Mouse (Mus musculus) C2C12 (cell line): ENCODE results near the gene Gm10959. TPM values are rescaled to one million over a fixed set of nuclear protein-coding genes. Genes with fewer than 3 reads are reported as not detected.

Experiments
- H3K27me3 ChIP-seq: one replicate; pipeline ENCODE4 v1.6.1; 2011; ENCODE audit not compliant: control insufficient read depth, insufficient read depth, insufficient read length
- H3K36me3 ChIP-seq: one replicate; pipeline ENCODE4 v1.6.1; 2011; ENCODE audit not compliant: control insufficient read depth, insufficient read depth
- H3K4me3 ChIP-seq: one replicate; pipeline ENCODE4 v1.5.1; 2011; ENCODE audit warnings: mild to moderate bottlenecking, control low read depth; ENCODE audit not compliant: poor library complexity, insufficient read depth, severe bottlenecking
- H3K79me2 ChIP-seq: one replicate; pipeline ENCODE4 v1.6.1; 2011; ENCODE audit not compliant: control insufficient read depth, insufficient read depth
- H3K79me3 ChIP-seq: one replicate; pipeline ENCODE4 v1.6.1; 2011; ENCODE audit warnings: low read depth, control low read depth
- H3ac ChIP-seq: one replicate; pipeline ENCODE3; 2011; ENCODE audit warnings: low read depth; ENCODE audit not compliant: control insufficient read depth, insufficient read length
- CEBPB ChIP-seq: IDR thresholded peaks from one replicate; pipeline ENCODE4 v1.6.1; 2011; ENCODE audit warnings: low read depth, mild to moderate bottlenecking, control low read depth, moderate library complexity
- CTCF ChIP-seq: IDR thresholded peaks from one replicate; pipeline ENCODE4 v1.5.1; 2011; ENCODE audit not compliant: control insufficient read depth, insufficient read depth, insufficient read length
- FOSL1 ChIP-seq: IDR thresholded peaks from one replicate; pipeline ENCODE4 v1.8.0; 2011; ENCODE audit warnings: mild to moderate bottlenecking, low read length; ENCODE audit not compliant: poor library complexity, insufficient read depth, severe bottlenecking
- MAX ChIP-seq: IDR thresholded peaks from one replicate; pipeline ENCODE4 v1.6.1; 2011; ENCODE audit warnings: mild to moderate bottlenecking, control low read depth
- MYOD1 ChIP-seq: IDR thresholded peaks from one replicate; pipeline ENCODE4 v1.6.1; 2011; ENCODE audit warnings: low read depth; ENCODE audit not compliant: control insufficient read depth, insufficient read length
- MYOG ChIP-seq: IDR thresholded peaks from one replicate; pipeline ENCODE4 v1.6.1; 2011; ENCODE audit not compliant: control insufficient read depth, insufficient read length; ENCODE audit errors: extremely low read depth
- USF1 ChIP-seq: IDR thresholded peaks from one replicate; pipeline ENCODE4 v1.6.1; 2011; ENCODE audit warnings: low read depth, mild to moderate bottlenecking, control low read depth, moderate library complexity
- polyA plus RNA-seq: library from polyadenylated mRNA; unstranded; fragments of >200 nt; fragmentation: generic; extraction: Trizol; gene quantifications from one replicate; pipeline ENCODE4 v1.2.1, GENCODE M21; 2012; ENCODE audit warnings: missing spikeins

Gm10959 gene
- polyA plus RNA-seq, 1 experiment: not detected

GRCm38 (mm10) chr3:122903746-122904433, 15.3 kb downstream of the Gm10959 start:
- H3K79me2 ChIP-seq: no peaks in the 10 kb centered on the region
- no peaks in the 10 kb centered on the region for H3K27me3 ChIP-seq
- H3K79me3 ChIP-seq: no peaks in the 10 kb centered on the region
- no peaks in the 10 kb centered on the region for H3K36me3 ChIP-seq
- peak; percentile 40 for TF ChIP-seq CTCF
- TF ChIP-seq MYOG: no peak
- no peak for TF ChIP-seq MAX
- no peak for TF ChIP-seq FOSL1
- no peak overlapping the region for H3K4me3 ChIP-seq
- H3ac ChIP-seq: no peak overlapping the region

- no peaks in the 10 kb centered on the region for H3K36me3 ChIP-seq
- TF ChIP-seq MYOG (no peak), MAX (no peak), CTCF (no peak), CEBPB (no peak), MYOD1 (no peak), USF1 (no peak), FOSL1 (no peak)
- H3K27me3 ChIP-seq: no peaks in the 10 kb centered on the region
- H3ac ChIP-seq: no peak overlapping the region
- no peaks in the 10 kb centered on the region for H3K79me2 ChIP-seq
- no peaks in the 10 kb centered on the region for H3K79me3 ChIP-seq
- no peak overlapping the region for H3K4me3 ChIP-seq
Observed at GRCm38 (mm10) chr3:122898254-122898653, 20.9 kb downstream of the Gm10959 start.

- no peak overlapping the region for H3ac ChIP-seq
- TF ChIP-seq CEBPB (no peak), MYOG (no peak), USF1 (no peak), MYOD1 (no peak), CTCF (no peak), MAX (no peak), FOSL1 (no peak)
- no peaks in the 10 kb centered on the region for H3K79me3 ChIP-seq
- H3K4me3 ChIP-seq: no peak overlapping the region
- H3K27me3 ChIP-seq: no peaks in the 10 kb centered on the region
- no peaks in the 10 kb centered on the region for H3K36me3 ChIP-seq
- no peaks in the 10 kb centered on the region for H3K79me2 ChIP-seq
Observed at GRCm38 (mm10) chr3:122895189-122895731, 23.9 kb downstream of the Gm10959 start.

- no peak for TF ChIP-seq CTCF
- TF ChIP-seq FOSL1: no peak
- TF ChIP-seq USF1: no peak
- no peak for TF ChIP-seq CEBPB
- no peak for TF ChIP-seq MYOG
- no peak for TF ChIP-seq MYOD1
- TF ChIP-seq MAX: no peak
- Histone ChIP-seq H3K4me3 (no peak within 1 kb of the TSS), H3ac (no peak within 1 kb of the TSS), H3K79me2 (no peaks in the 10 kb centered on the region), H3K36me3 (no peaks in the 10 kb centered on the region), H3K27me3 (no peaks in the 10 kb centered on the region), H3K79me3 (no peaks in the 10 kb centered on the region)
Observed at GRCm38 (mm10) chr3:122894772-122895171, 24.4 kb downstream of the Gm10959 start, which contains the start of gene Fabp2. Fabp2 (plus strand) TSS chr3:122895072.

- Histone ChIP-seq H3ac (no peak overlapping the region), H3K79me3 (no peaks in the 10 kb centered on the region), H3K36me3 (no peaks in the 10 kb centered on the region), H3K79me2 (no peaks in the 10 kb centered on the region), H3K27me3 (no peaks in the 10 kb centered on the region), H3K4me3 (no peak overlapping the region)
- TF ChIP-seq MAX: peak; percentile 55
- no peak for TF ChIP-seq USF1
- no peak for TF ChIP-seq CTCF
- no peak for TF ChIP-seq MYOG
- peak; percentile 26 for TF ChIP-seq MYOD1
- no peak for TF ChIP-seq CEBPB
- TF ChIP-seq FOSL1: peak; percentile 42
Observed at GRCm38 (mm10) chr3:122888371-122888819, 30.8 kb downstream of the Gm10959 start.
